Mouse (Mus musculus): ENCODE measurements at regions not wholly inside any gene's neighbourhood (a gene's known extent, or its start where the extent isn't known, plus 50 kb on each side); places are given as distances from the start of the nearest gene placed in this dataset.

DNA sequence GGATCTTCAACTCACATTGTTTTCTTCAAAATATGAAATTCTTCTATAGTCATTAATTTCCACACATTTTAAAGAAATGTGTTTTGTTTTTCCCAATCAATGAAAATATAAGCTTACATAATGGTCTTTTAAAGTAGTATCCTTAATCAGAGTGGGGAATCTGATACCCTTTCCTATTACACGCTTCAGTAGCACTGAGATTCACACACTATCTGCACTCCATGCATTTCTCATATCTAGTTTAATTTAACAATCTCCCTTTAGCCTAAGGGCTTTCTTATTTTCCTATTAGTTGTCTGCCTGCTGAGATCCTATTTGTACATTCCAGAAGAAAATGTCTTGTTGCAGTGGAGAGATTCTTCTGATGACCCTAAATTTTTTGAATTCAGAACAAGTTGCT lies 406.2 kb downstream of the Ccdc50 start:
- no peak for TF ChIP-seq PAX5 (IDR thresholded peaks at IDR 0.05; ENCODE audit: low read length)
- TF ChIP-seq TCF12 (IDR thresholded peaks at IDR 0.05; ENCODE audit: low read depth, low read length) = no peak
- no peak for TF ChIP-seq NELFE (IDR thresholded peaks at IDR 0.05; ENCODE audit: low read depth, low read length)
- no peak for TF ChIP-seq MAFK (IDR thresholded peaks at IDR 0.05; ENCODE audit: insufficient replicate concordance, low read length)
- no peak for TF ChIP-seq IRF4 (IDR thresholded peaks at IDR 0.05; ENCODE audit: low read depth, low read length)
- TF ChIP-seq MAZ (IDR thresholded peaks at IDR 0.05; ENCODE audit: low read depth, low read length) = no peak
- TF ChIP-seq ZNF384 (IDR thresholded peaks at IDR 0.05; ENCODE audit: low read depth, low read length) = no peak
- no peak for TF ChIP-seq RCOR1 (conservative IDR thresholded peaks at IDR 0.05; ENCODE audit: low read depth, low read length)
- TF ChIP-seq NRF1 (IDR thresholded peaks at IDR 0.05; ENCODE audit: low read depth, low read length) = no peak
- TF ChIP-seq ZMIZ1 (IDR thresholded peaks at IDR 0.05; ENCODE audit: low read depth, low read length) = no peak
- TF ChIP-seq EP300 (IDR thresholded peaks at IDR 0.05; ENCODE audit: low read length) = no peak
- no peak for TF ChIP-seq MAX (IDR thresholded peaks at IDR 0.05; ENCODE audit: low read length)
- no peak for TF ChIP-seq CHD1 (IDR thresholded peaks at IDR 0.05; ENCODE audit: low read depth, low read length)
- TF ChIP-seq ZC3H11A (IDR thresholded peaks at IDR 0.05; ENCODE audit: low read depth, low read length) = no peak
- no peak for TF ChIP-seq ZKSCAN1 (IDR thresholded peaks at IDR 0.05; ENCODE audit: borderline replicate concordance, low read depth, low read length)
- no peak for TF ChIP-seq CHD2 (IDR thresholded peaks at IDR 0.05; ENCODE audit: low read length)
- dilution Hi-C loops (cut with MboI; ENCODE audit: extremely low pct_ligation_motif_present, extremely low pct_unique_long_range_greater_than_20kb, low sequenced_read_pairs) = no loop called here
- H3K4me2 ChIP-seq (ENCODE audit: insufficient read depth, low read depth, poor library complexity, severe bottlenecking) = no peak overlapping the region
- H3K27ac ChIP-seq (ENCODE audit: insufficient read depth, low read depth) = no peak overlapping the region
- no peaks in the 10 kb centered on the region for H3K9me3 ChIP-seq (replicated peaks; ENCODE audit: low read length)
- no peaks in the 10 kb centered on the region for H3K79me2 ChIP-seq (replicated peaks; ENCODE audit: control insufficient read depth, extremely low read depth, insufficient read depth, poor library complexity, severe bottlenecking)
- DNase-seq (ENCODE audit: extremely low read depth) = no peak
- H3K36me3 ChIP-seq (replicated peaks in 1 of 2; ENCODE audit: control insufficient read depth in 1 of 2, insufficient read depth in 1 of 2, low read length in 1 of 2) = no peaks in the 10 kb centered on the region
- in situ Hi-C loops (cut with MboI; ENCODE audit: low pct_ligation_motif_present, low pct_unique_long_range_greater_than_20kb, low sequenced_read_pairs) = no loop called here
- no peak overlapping the region for H3K9ac ChIP-seq (ENCODE audit: insufficient read depth, low read depth)
- H3K4me1 ChIP-seq (ENCODE audit: control insufficient read depth in 1 of 2, insufficient read depth in 2 of 2) = no peaks in the 10 kb centered on the region
- no peaks in the 10 kb centered on the region for H3K27me3 ChIP-seq (replicated peaks)
- H3K4me3 ChIP-seq (replicated peaks in 1 of 3; ENCODE audit: low read depth in 2 of 3, low read length in 2 of 3, poor library complexity in 1 of 3) = no peak overlapping the region

DNA sequence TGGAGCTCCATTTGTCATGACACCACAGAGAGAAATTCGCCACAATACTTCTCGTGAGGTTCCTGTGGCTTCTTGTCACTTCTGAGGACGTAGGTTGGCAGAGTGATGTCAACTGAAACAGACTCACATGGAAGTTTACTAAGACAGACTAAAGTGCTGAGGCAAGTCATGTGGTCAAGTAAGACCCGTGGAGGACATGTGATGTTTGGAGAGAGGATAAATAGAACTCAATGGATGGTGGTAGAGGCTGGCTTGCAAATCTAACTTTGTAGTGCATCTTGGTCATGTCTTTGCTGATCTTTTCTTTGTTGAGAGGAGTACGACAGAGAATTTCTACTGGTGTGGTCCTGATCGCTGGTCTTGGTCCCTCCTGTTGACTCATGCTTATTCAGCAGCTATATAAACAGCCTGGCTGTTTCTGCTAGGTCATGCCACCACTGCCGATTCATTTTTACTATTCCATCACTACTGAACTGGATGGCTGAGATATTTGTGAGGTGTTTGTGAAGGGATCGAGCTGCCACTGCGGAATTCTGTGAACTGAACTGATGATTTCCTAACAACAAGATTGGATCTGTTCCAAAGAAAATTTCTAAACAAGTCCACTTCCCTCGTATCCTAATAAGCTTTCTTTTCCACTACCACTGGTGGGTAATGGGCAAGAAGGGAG lies 407.6 kb downstream of the Ccdc50 start:
- no peak for DNase-seq (ENCODE audit: extremely low read depth)
- Histone ChIP-seq H3K27me3 (replicated peaks) (no peaks in the 10 kb centered on the region), H3K4me3 (replicated peaks in 1 of 3; ENCODE audit: low read depth in 2 of 3, low read length in 2 of 3, poor library complexity in 1 of 3) (no peak overlapping the region), H3K9me3 (replicated peaks; ENCODE audit: low read length) (no peaks in the 10 kb centered on the region), H3K79me2 (replicated peaks; ENCODE audit: control insufficient read depth, extremely low read depth, insufficient read depth, poor library complexity, severe bottlenecking) (no peaks in the 10 kb centered on the region), H3K4me2 (ENCODE audit: insufficient read depth, low read depth, poor library complexity, severe bottlenecking) (peak overlapping the region; percentile 16; the same call in 1 of the 2 replicates), H3K36me3 (replicated peaks in 1 of 2; ENCODE audit: control insufficient read depth in 1 of 2, insufficient read depth in 1 of 2, low read length in 1 of 2) (no peaks in the 10 kb centered on the region), H3K4me1 (ENCODE audit: control insufficient read depth in 1 of 2, insufficient read depth in 2 of 2) (no peaks in the 10 kb centered on the region), H3K9ac (ENCODE audit: insufficient read depth, low read depth) (no peak overlapping the region), H3K27ac (ENCODE audit: insufficient read depth, low read depth) (no peak overlapping the region)
- dilution Hi-C loops (cut with MboI; ENCODE audit: extremely low pct_ligation_motif_present, extremely low pct_unique_long_range_greater_than_20kb, low sequenced_read_pairs) (no loop called here), in situ Hi-C loops (cut with MboI; ENCODE audit: low pct_ligation_motif_present, low pct_unique_long_range_greater_than_20kb, low sequenced_read_pairs) (no loop called here)
- TF ChIP-seq ZC3H11A (IDR thresholded peaks at IDR 0.05; ENCODE audit: low read depth, low read length) (no peak), NRF1 (IDR thresholded peaks at IDR 0.05; ENCODE audit: low read depth, low read length) (no peak), HCFC1 (IDR thresholded peaks at IDR 0.05; ENCODE audit: low read depth, low read length) (no peak), ELF1 (IDR thresholded peaks at IDR 0.05; ENCODE audit: low read depth, low read length) (no peak), MAX (IDR thresholded peaks at IDR 0.05; ENCODE audit: low read length) (no peak), E2F4 (IDR thresholded peaks at IDR 0.05; ENCODE audit: insufficient replicate concordance, low read depth, low read length) (no peak), TCF12 (IDR thresholded peaks at IDR 0.05; ENCODE audit: low read depth, low read length) (no peak), IRF4 (IDR thresholded peaks at IDR 0.05; ENCODE audit: low read depth, low read length) (no peak), MYC (IDR thresholded peaks at IDR 0.05; ENCODE audit: low read depth, low read length) (no peak), NELFE (IDR thresholded peaks at IDR 0.05; ENCODE audit: low read depth, low read length) (no peak), JUND (conservative IDR thresholded peaks at IDR 0.05; ENCODE audit: low read depth, low read length) (no peak), UBTF (IDR thresholded peaks at IDR 0.05; ENCODE audit: low read depth, low read length) (no peak)

Measured in CH12.LX (cell line).